ENCODE assay signal across 7 mouse cellular contexts in genomic region chr17:10531024-10531423, GRCm38 (mm10).
DNase-seq lines count a peak whose midpoint lies in the region.

No protein-coding gene starts in this region.

- intact Hi-C loops in heart, postnatal 14 days (cut with DNase I): loop anchor here (10.0 kb wide), 1 partner anchor 1444 kb away; no protein-coding TSS in a partner anchor
- intact Hi-C loops in heart, postnatal 25 days (cut with DNase I): loop anchor here (10.0 kb wide), 1 partner anchor 534 kb away; no protein-coding TSS in a partner anchor

- DNase-seq in heart, postnatal 14 days: peak; percentile 23 to 37
- no peak for DNase-seq in heart, postnatal 25 days (ENCODE audit: low spot score)
- peak; percentile 57 for DNase-seq in urinary bladder, postnatal 14 days (ENCODE audit: low spot score)
- no peak for DNase-seq in urinary bladder, postnatal 4 days (ENCODE audit: low spot score in 2 of 2)
- peak; percentile 57 for DNase-seq in heart, postnatal 4 days
- DNase-seq in mesoderm, embryonic 11.5 days (ENCODE audit: low read depth, low spot score): peak; percentile 35
- DNase-seq in urinary bladder, postnatal 25 days (ENCODE audit: low spot score): no peak

Comparison
In these comparisons a context has a peak if more than half of its experiments do, and no peak if none do; other contexts are left out.
1. DNase-seq: peak in heart, postnatal 14 days (2 of 2), urinary bladder, postnatal 14 days (single experiment), heart, postnatal 4 days (single experiment) and mesoderm, embryonic 11.5 days (single experiment); none in heart, postnatal 25 days (single experiment), urinary bladder, postnatal 4 days (0 of 2) and urinary bladder, postnatal 25 days (single experiment).